Mouse (Mus musculus): ENCODE measurements at regions not wholly inside any gene's neighbourhood (a gene's known extent, or its start where the extent isn't known, plus 50 kb on each side); places are given as distances from the start of the nearest gene placed in this dataset.
"Not testable (repeated sequence)": the region's sequence is repeated elsewhere in the genome, so short reads cannot be mapped to it uniquely, and the experiment has no call there.

- H3K27me3 ChIP-seq (replicated peaks; ENCODE audit: control insufficient read depth, insufficient read depth, low read length): no peaks in the 10 kb centered on the region
- H3K4me2 ChIP-seq (ENCODE audit: low read depth, low read length): no peak overlapping the region
- no peak for DNase-seq (ENCODE audit: low spot score)
- 52% methylated on average over 7 of the region's 7 CpGs for WGBS
- ATAC-seq (ENCODE audit: low read depth): no peak
- no peaks in the 10 kb centered on the region for H3K9me3 ChIP-seq (ENCODE audit: control insufficient read depth, low read length)
- H3K27ac ChIP-seq (replicated peaks; ENCODE audit: low read depth, low read length): no peak overlapping the region
- no peak overlapping the region for H3K9ac ChIP-seq (ENCODE audit: low read depth, low read length)
- H3K36me3 ChIP-seq (ENCODE audit: control insufficient read depth, insufficient read depth, low read length): no peaks in the 10 kb centered on the region
- H3K4me3 ChIP-seq (ENCODE audit: low read depth, low read length): no peak overlapping the region
- H3K4me1 ChIP-seq (ENCODE audit: control insufficient read depth, insufficient read depth, low read length): no peaks in the 10 kb centered on the region
These were observed 189.8 kb upstream of the Irx4 start for GRCm38 (mm10) chr13:73070531-73070908.

- no peak for DNase-seq (ENCODE audit: low spot score)
These were observed 189.2 kb upstream of the Irx4 start for GRCm38 (mm10) chr13:73071032-73071431.

GRCm38 (mm10) chr13:73071854-73072852 is 188.1 kb upstream of the Irx4 start:
- no peak for ATAC-seq (ENCODE audit: low read depth)
- H3K4me1 ChIP-seq (ENCODE audit: control insufficient read depth, insufficient read depth, low read length): no peaks in the 10 kb centered on the region
- H3K27me3 ChIP-seq (replicated peaks; ENCODE audit: control insufficient read depth, insufficient read depth, low read length): no peaks in the 10 kb centered on the region
- peak; percentile 10 for DNase-seq (ENCODE audit: low spot score)
- H3K4me3 ChIP-seq (ENCODE audit: low read depth, low read length): no peak overlapping the region
- H3K9ac ChIP-seq (ENCODE audit: low read depth, low read length): no peak overlapping the region
- H3K9me3 ChIP-seq (ENCODE audit: control insufficient read depth, low read length): no peaks in the 10 kb centered on the region
- WGBS: 48% methylated on average over 6 of the region's 6 CpGs
- H3K36me3 ChIP-seq (ENCODE audit: control insufficient read depth, insufficient read depth, low read length): no peaks in the 10 kb centered on the region
- H3K27ac ChIP-seq (replicated peaks; ENCODE audit: low read depth, low read length): no peak overlapping the region
- H3K4me2 ChIP-seq (ENCODE audit: low read depth, low read length): no peak overlapping the region

More at GRCm38 (mm10) chr13:73071032-73071431, 189.2 kb upstream of the Irx4 start:
- Histone ChIP-seq H3K36me3 (ENCODE audit: control insufficient read depth, insufficient read depth, low read length) (no peaks in the 10 kb centered on the region), H3K27ac (replicated peaks; ENCODE audit: low read depth, low read length) (no peak overlapping the region), H3K4me1 (ENCODE audit: control insufficient read depth, insufficient read depth, low read length) (no peaks in the 10 kb centered on the region), H3K27me3 (replicated peaks; ENCODE audit: control insufficient read depth, insufficient read depth, low read length) (no peaks in the 10 kb centered on the region), H3K9me3 (ENCODE audit: control insufficient read depth, low read length) (no peaks in the 10 kb centered on the region), H3K9ac (ENCODE audit: low read depth, low read length) (no peak overlapping the region), H3K4me2 (ENCODE audit: low read depth, low read length) (no peak overlapping the region), H3K4me3 (ENCODE audit: low read depth, low read length) (no peak overlapping the region)
- no peak for ATAC-seq (ENCODE audit: low read depth)
- 49% methylated on average over 8 of the region's 8 CpGs for WGBS

- no peak overlapping the region for H3K9ac ChIP-seq (ENCODE audit: low read depth, low read length)
- no peak overlapping the region for H3K4me3 ChIP-seq (ENCODE audit: low read depth, low read length)
- no peak overlapping the region for H3K4me2 ChIP-seq (ENCODE audit: low read depth, low read length)
- no peak for DNase-seq (ENCODE audit: low spot score)
- WGBS: 56% methylated on average over 2 of the region's 2 CpGs
- no peaks in the 10 kb centered on the region for H3K9me3 ChIP-seq (ENCODE audit: control insufficient read depth, low read length)
- no peak overlapping the region for H3K27ac ChIP-seq (replicated peaks; ENCODE audit: low read depth, low read length)
- H3K4me1 ChIP-seq (ENCODE audit: control insufficient read depth, insufficient read depth, low read length): no peaks in the 10 kb centered on the region
- ATAC-seq (ENCODE audit: low read depth): no peak
- no peaks in the 10 kb centered on the region for H3K36me3 ChIP-seq (ENCODE audit: control insufficient read depth, insufficient read depth, low read length)
- H3K27me3 ChIP-seq (replicated peaks; ENCODE audit: control insufficient read depth, insufficient read depth, low read length): no peaks in the 10 kb centered on the region
These were observed 182.3 kb upstream of the Irx4 start for GRCm38 (mm10) chr13:73077866-73078430.

- DNase-seq (ENCODE audit: low spot score); ATAC-seq (ENCODE audit: low read depth); H3K27me3 ChIP-seq (replicated peaks; ENCODE audit: control insufficient read depth, insufficient read depth, low read length); H3K4me2 ChIP-seq (ENCODE audit: low read depth, low read length); H3K4me3 ChIP-seq (ENCODE audit: low read depth, low read length); H3K9me3 ChIP-seq (ENCODE audit: control insufficient read depth, low read length); H3K9ac ChIP-seq (ENCODE audit: low read depth, low read length); H3K4me1 ChIP-seq (ENCODE audit: control insufficient read depth, insufficient read depth, low read length); H3K27ac ChIP-seq (replicated peaks; ENCODE audit: low read depth, low read length); H3K36me3 ChIP-seq (ENCODE audit: control insufficient read depth, insufficient read depth, low read length): not testable (repeated sequence)
These were observed 172.5 kb upstream of the Irx4 start for GRCm38 (mm10) chr13:73087815-73088214.

GRCm38 (mm10) chr13:73091886-73092285 is 168.4 kb upstream of the Irx4 start:
- no peak overlapping the region for H3K4me2 ChIP-seq (ENCODE audit: low read depth, low read length)
- no peaks in the 10 kb centered on the region for H3K27me3 ChIP-seq (replicated peaks; ENCODE audit: control insufficient read depth, insufficient read depth, low read length)
- 46% methylated on average over 3 of the region's 3 CpGs for WGBS
- no peaks in the 10 kb centered on the region for H3K36me3 ChIP-seq (ENCODE audit: control insufficient read depth, insufficient read depth, low read length)
- H3K9me3 ChIP-seq (ENCODE audit: control insufficient read depth, low read length): no peaks in the 10 kb centered on the region
- no peak overlapping the region for H3K9ac ChIP-seq (ENCODE audit: low read depth, low read length)
- H3K27ac ChIP-seq (replicated peaks; ENCODE audit: low read depth, low read length): no peak overlapping the region
- no peaks in the 10 kb centered on the region for H3K4me1 ChIP-seq (ENCODE audit: control insufficient read depth, insufficient read depth, low read length)
- no peak overlapping the region for H3K4me3 ChIP-seq (ENCODE audit: low read depth, low read length)
- ATAC-seq (ENCODE audit: low read depth) (no peak), DNase-seq (ENCODE audit: low spot score) (no peak)

- H3K4me1 ChIP-seq (ENCODE audit: control insufficient read depth, insufficient read depth, low read length): no peaks in the 10 kb centered on the region
- DNase-seq (ENCODE audit: low spot score): no peak
- no peaks in the 10 kb centered on the region for H3K9me3 ChIP-seq (ENCODE audit: control insufficient read depth, low read length)
- no peak overlapping the region for H3K27ac ChIP-seq (replicated peaks; ENCODE audit: low read depth, low read length)
- H3K9ac ChIP-seq (ENCODE audit: low read depth, low read length): no peak overlapping the region
- no peak overlapping the region for H3K4me2 ChIP-seq (ENCODE audit: low read depth, low read length)
- ATAC-seq (ENCODE audit: low read depth): no peak
- 70% methylated on average over 9 of the region's 9 CpGs for WGBS
- H3K36me3 ChIP-seq (ENCODE audit: control insufficient read depth, insufficient read depth, low read length): no peaks in the 10 kb centered on the region
- no peak overlapping the region for H3K4me3 ChIP-seq (ENCODE audit: low read depth, low read length)
- H3K27me3 ChIP-seq (replicated peaks; ENCODE audit: control insufficient read depth, insufficient read depth, low read length): no peaks in the 10 kb centered on the region
These were observed 162.8 kb upstream of the Irx4 start for GRCm38 (mm10) chr13:73097502-73097901.

- no peak overlapping the region for H3K4me2 ChIP-seq (ENCODE audit: low read depth, low read length)
- ATAC-seq (ENCODE audit: low read depth): no peak
- no peak overlapping the region for H3K9ac ChIP-seq (ENCODE audit: low read depth, low read length)
- H3K9me3 ChIP-seq (ENCODE audit: control insufficient read depth, low read length): no peaks in the 10 kb centered on the region
- no peak overlapping the region for H3K4me3 ChIP-seq (ENCODE audit: low read depth, low read length)
- H3K27ac ChIP-seq (replicated peaks; ENCODE audit: low read depth, low read length): no peak overlapping the region
- no peaks in the 10 kb centered on the region for H3K27me3 ChIP-seq (replicated peaks; ENCODE audit: control insufficient read depth, insufficient read depth, low read length)
- H3K4me1 ChIP-seq (ENCODE audit: control insufficient read depth, insufficient read depth, low read length): no peaks in the 10 kb centered on the region
- 94% methylated on average over 1 of the region's 1 CpGs for WGBS
- no peak for DNase-seq (ENCODE audit: low spot score)
- no peaks in the 10 kb centered on the region for H3K36me3 ChIP-seq (ENCODE audit: control insufficient read depth, insufficient read depth, low read length)
These were observed 160.9 kb upstream of the Irx4 start for GRCm38 (mm10) chr13:73099407-73099806.

All from embryonic facial prominence, embryonic 14.5 days (tissue).